ENCODE assay signal across 8 mouse cellular contexts in the genomic region with DNA sequence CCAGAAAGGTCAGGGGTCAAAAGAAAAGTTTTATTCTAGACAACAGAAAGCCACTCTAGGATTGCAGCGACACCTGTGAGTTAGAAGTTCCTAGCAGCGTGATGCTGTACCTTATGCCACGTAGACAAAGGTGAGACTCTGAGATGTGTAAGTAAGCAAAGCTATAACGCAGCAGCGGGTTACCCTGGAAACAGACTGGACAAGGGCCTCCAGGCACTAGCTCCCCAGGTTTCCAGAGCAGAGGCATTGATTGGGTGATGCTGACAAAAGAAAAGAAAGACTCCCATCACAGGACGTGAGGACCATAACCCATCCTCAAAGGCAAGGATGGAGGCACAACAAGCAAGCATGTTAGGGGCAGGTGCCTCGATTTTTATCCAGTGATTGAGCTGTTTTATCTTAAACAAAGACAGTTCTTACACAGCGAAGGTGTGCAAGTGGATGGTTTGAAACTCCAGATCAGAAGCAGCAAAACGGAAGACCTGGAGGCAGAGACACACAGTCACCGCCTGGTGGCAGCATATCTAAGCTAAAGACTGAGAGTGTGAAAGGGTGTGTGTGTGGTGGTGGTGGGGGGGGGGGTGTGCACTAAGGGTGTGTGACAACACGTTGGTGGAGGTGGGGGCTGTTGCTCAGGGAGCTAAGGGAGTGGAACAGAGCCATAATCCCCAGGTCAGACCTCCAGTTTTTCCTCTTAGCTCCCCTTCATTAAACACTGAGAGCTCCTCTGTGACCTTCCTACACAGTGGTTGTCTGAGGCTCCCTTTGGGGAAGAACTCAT. TPM values are rescaled to one million over a fixed set of nuclear protein-coding genes. Genes with fewer than 3 reads are reported as not detected.
DNase-seq lines count a peak whose midpoint lies in the region; ATAC-seq and TF ChIP-seq lines count a peak whose summit lies in the region.

No protein-coding gene starts in this region.

- no peaks in the 10 kb centered on the region for H3K9me3 ChIP-seq in liver, embryonic 11.5 days (ENCODE audit: control insufficient read depth, low read length)
- no peaks in the 10 kb centered on the region for H3K9me3 ChIP-seq in embryonic facial prominence, embryonic 14.5 days (ENCODE audit: control insufficient read depth, low read length)
- H3K9me3 ChIP-seq in neural tube, embryonic 15.5 days (replicated peaks): no peaks in the 10 kb centered on the region

- no peaks in the 10 kb centered on the region for H3K36me3 ChIP-seq in liver, embryonic 11.5 days (ENCODE audit: control insufficient read depth, insufficient read depth, low read length)
- no peaks in the 10 kb centered on the region for H3K36me3 ChIP-seq in embryonic facial prominence, embryonic 14.5 days (ENCODE audit: control insufficient read depth, insufficient read depth, low read length)
- H3K36me3 ChIP-seq in neural tube, embryonic 15.5 days: no peaks in the 10 kb centered on the region

- no peak overlapping the region for H3K4me3 ChIP-seq in liver, embryonic 11.5 days (ENCODE audit: low read depth, low read length)
- H3K4me3 ChIP-seq in embryonic facial prominence, embryonic 14.5 days (ENCODE audit: low read depth, low read length): no peak overlapping the region
- H3K4me3 ChIP-seq in lung, adult 2 months (replicated peaks; ENCODE audit: extremely low read depth, low read depth, low read length): no peak overlapping the region
- no peak overlapping the region for H3K4me3 ChIP-seq in neural tube, embryonic 15.5 days (replicated peaks)

- ATAC-seq in liver, embryonic 11.5 days (replicated peaks; ENCODE audit: low FRiP score): no peak
- ATAC-seq in embryonic facial prominence, embryonic 14.5 days (ENCODE audit: low read depth): no peak
- peak; percentile 76 for ATAC-seq in neural tube, embryonic 15.5 days (ENCODE audit: low FRiP score)
- no peak for ATAC-seq in erythroid progenitor cell, adult 5-6 weeks (replicated peaks; ENCODE audit: low FRiP score, poor library complexity, severe bottlenecking)

- DNase-seq in liver: peak; percentile 36
- no peak for DNase-seq in liver, embryonic 11.5 days (ENCODE audit: low spot score)
- peak; percentile 56 for DNase-seq in adrenal gland, postnatal 25 days
- peak; percentile 71 for DNase-seq in embryonic facial prominence, embryonic 14.5 days (ENCODE audit: low spot score)
- peak; percentile 26 for DNase-seq in kidney, adult 9 months
- DNase-seq in lung, adult 2 months: peak; percentile 36

- no peaks in the 10 kb centered on the region for H3K27me3 ChIP-seq in liver, embryonic 11.5 days (replicated peaks; ENCODE audit: control insufficient read depth, insufficient read depth, low read length)
- H3K27me3 ChIP-seq in embryonic facial prominence, embryonic 14.5 days (replicated peaks; ENCODE audit: control insufficient read depth, insufficient read depth, low read length): no peaks in the 10 kb centered on the region
- peaks cover 2% of the 10 kb centered on the region; the same call in 1 of the 2 replicates for H3K27me3 ChIP-seq in neural tube, embryonic 15.5 days (replicated peaks)

- no peak overlapping the region for H3K9ac ChIP-seq in liver, embryonic 11.5 days (ENCODE audit: low read depth, low read length)
- H3K9ac ChIP-seq in embryonic facial prominence, embryonic 14.5 days (ENCODE audit: low read depth, low read length): no peak overlapping the region
- H3K9ac ChIP-seq in neural tube, embryonic 15.5 days (replicated peaks): no peak overlapping the region

- no peak overlapping the region for H3K4me2 ChIP-seq in liver, embryonic 11.5 days
- no peak overlapping the region for H3K4me2 ChIP-seq in embryonic facial prominence, embryonic 14.5 days (ENCODE audit: low read depth, low read length)
- H3K4me2 ChIP-seq in neural tube, embryonic 15.5 days: peak overlapping the region; percentile 27; the same call in 1 of the 2 replicates

- WGBS in liver, embryonic 11.5 days: 41% methylated on average over 11 of the region's 11 CpGs
- WGBS in embryonic facial prominence, embryonic 14.5 days: 35% methylated on average over 11 of the region's 11 CpGs
- 36% methylated on average over 11 of the region's 11 CpGs for WGBS in lung, adult 2 months
- WGBS in neural tube, embryonic 15.5 days: 29% methylated on average over 11 of the region's 11 CpGs

- no peak for TF ChIP-seq POLR2A in lung, adult 2 months (IDR thresholded peaks at IDR 0.05; ENCODE audit: borderline replicate concordance, extremely low read depth, low read depth, low read length)

- peak; percentile 81 for TF ChIP-seq CTCF in lung, adult 2 months (IDR thresholded peaks at IDR 0.05; ENCODE audit: insufficient read depth, low read length)

- H3K4me1 ChIP-seq in liver, embryonic 11.5 days (replicated peaks; ENCODE audit: control insufficient read depth, insufficient read depth, low read length): peaks cover 3% of the 10 kb centered on the region
- H3K4me1 ChIP-seq in embryonic facial prominence, embryonic 14.5 days (ENCODE audit: control insufficient read depth, insufficient read depth, low read length): no peaks in the 10 kb centered on the region
- H3K4me1 ChIP-seq in lung, adult 2 months (ENCODE audit: control insufficient read depth, insufficient read depth, low read length): no peaks in the 10 kb centered on the region
- H3K4me1 ChIP-seq in neural tube, embryonic 15.5 days: peaks cover 5% of the 10 kb centered on the region

- no peak overlapping the region for H3K27ac ChIP-seq in liver, embryonic 11.5 days (ENCODE audit: low read depth, low read length)
- no peak overlapping the region for H3K27ac ChIP-seq in embryonic facial prominence, embryonic 14.5 days (replicated peaks; ENCODE audit: low read depth, low read length)
- H3K27ac ChIP-seq in neural tube, embryonic 15.5 days (replicated peaks): no peak overlapping the region

RNA-seq across cellular contexts. Expression of gene Tm9sf3, which starts 53.7 kb away (rescaled TPM):
- 112 and 134 TPM in 2 replicates for polyA plus RNA-seq in liver, embryonic 11.5 days (2014; fragmentation: Nextera tagmentation; extraction: Ambion mirVana)
- total RNA-seq in adrenal gland, postnatal 25 days (2021): 169 and 186 TPM in 2 replicates
- 172 and 180 TPM in 2 replicates for polyA plus RNA-seq in embryonic facial prominence, embryonic 14.5 days (2014; fragmentation: Nextera tagmentation; extraction: Ambion mirVana)
- 41.6 and 65.4 TPM in 2 replicates for polyA plus RNA-seq in lung, adult 2 months (2012; rRNA removed)
- 86.2 and 100 TPM in 2 replicates for polyA plus RNA-seq in neural tube, embryonic 15.5 days (2015; fragmentation: Nextera tagmentation; extraction: Ambion mirVana)
- 21.4 and 31.0 TPM in 2 replicates for total RNA-seq in erythroid progenitor cell, adult 5-6 weeks (2015; ENCODE audit: low replicate concordance)
- 41.4 and 53.7 TPM in 2 replicates for total RNA-seq in erythroid progenitor cell, adult 5-6 weeks (2017; ENCODE audit: low replicate concordance)
